Mouse (Mus musculus) lung, embryonic 15.5 days (tissue): Measurements from ENCODE around the gene Atp6v1c2. TPM values are rescaled to one million over a fixed set of nuclear protein-coding genes. Genes with fewer than 3 reads are reported as not detected.

Source experiments
- ATAC-seq: fragments of 200-750 bp; cut with Nextera tagmentation; 2 replicates; pipeline ENCODE4 v1.8.0; 2017; ENCODE audit warnings: moderate number of reproducible peaks, borderline replicate concordance; ENCODE audit not compliant: low FRiP score, low TSS enrichment; ENCODE audit errors: extremely low read depth
- H3K27ac ChIP-seq: fragments of 300-500 bp; sonication (generic); 2 replicates; pipeline ENCODE4 v1.5.1; 2015; ENCODE audit warnings: moderate library complexity, mild to moderate bottlenecking, inconsistent platforms
- H3K27me3 ChIP-seq: fragments of 300-500 bp; sonication (generic); 2 replicates; pipeline ENCODE4 v1.6.1; 2015; ENCODE audit warnings: inconsistent platforms
- H3K36me3 ChIP-seq: fragments of 300-500 bp; sonication (generic); 2 replicates; pipeline ENCODE4 v1.6.1; 2015; ENCODE audit warnings: inconsistent platforms
- H3K4me1 ChIP-seq: fragments of 300-500 bp; sonication (generic); 2 replicates; pipeline ENCODE4 v1.6.1; 2015; ENCODE audit warnings: inconsistent platforms
- H3K4me2 ChIP-seq: fragments of 300-500 bp; sonication (generic); 2 replicates; pipeline ENCODE4 v1.6.1; 2015; ENCODE audit warnings: inconsistent platforms, mild to moderate bottlenecking, moderate library complexity
- H3K4me3 ChIP-seq: fragments of 300-500 bp; sonication (generic); 2 replicates; pipeline ENCODE4 v1.5.1; 2015; ENCODE audit warnings: mild to moderate bottlenecking, inconsistent platforms
- H3K9ac ChIP-seq: fragments of 300-500 bp; sonication (generic); 2 replicates; pipeline ENCODE4 v1.6.1; 2015; ENCODE audit warnings: inconsistent platforms
- H3K9me3 ChIP-seq: fragments of 300-500 bp; sonication (generic); 2 replicates; pipeline ENCODE4 v1.6.1; 2016; ENCODE audit warnings: inconsistent platforms
- WGBS: fragments of 180-500 bp; shearing (Covaris S2); methylation state at CpG from one replicate; pipeline ENCODE4 v1.1.7; 2015; 5-methylcytosine and 5-hydroxymethylcytosine counted together
- microRNA-seq: library from miRNA; unstranded; fragments of <30 nt; microRNA quantifications from one replicate; pipeline ENCODE4, GENCODE M21; 2016
- polyA plus RNA-seq: library from polyadenylated mRNA; unstranded; fragments of >200 nt; fragmentation: Nextera tagmentation; extraction: Ambion mirVana; gene quantifications from 2 replicates; pipeline ENCODE4 v1.2.1, GENCODE M21; 2015

Gene Atp6v1c2
- polyA plus RNA-seq, 1 experiment from 2014 or later: 3.1 TPM

- ATAC-seq: no peak
- H3K9me3 ChIP-seq: no peaks in the 10 kb centered on the region
- peaks cover 7% of the 10 kb centered on the region for H3K27me3 ChIP-seq
- H3K27ac ChIP-seq: no peak overlapping the region
- no peak overlapping the region for H3K4me3 ChIP-seq
- no peak overlapping the region for H3K4me2 ChIP-seq
- H3K9ac ChIP-seq: no peak overlapping the region
- WGBS: 65% methylated on average over 8 of the region's 8 CpGs
- H3K4me1 ChIP-seq: no peaks in the 10 kb centered on the region
- no peaks in the 10 kb centered on the region for H3K36me3 ChIP-seq
Measured at GRCm38 (mm10) chr12:17250962-17251361, 78.2 kb downstream of the Atp6v1c2 start.

GRCm38 (mm10) chr12:17242041-17242440 lies 87.1 kb downstream of the Atp6v1c2 start:
- no peak overlapping the region for H3K9ac ChIP-seq
- H3K27me3 ChIP-seq: no peaks in the 10 kb centered on the region
- H3K4me1 ChIP-seq: no peaks in the 10 kb centered on the region
- H3K4me3 ChIP-seq: no peak overlapping the region
- H3K36me3 ChIP-seq: no peaks in the 10 kb centered on the region
- H3K27ac ChIP-seq: no peak overlapping the region
- H3K4me2 ChIP-seq: no peak overlapping the region
- H3K9me3 ChIP-seq: no peaks in the 10 kb centered on the region
- no peak for ATAC-seq

GRCm38 (mm10) chr12:17241614-17242013 lies 87.5 kb downstream of the Atp6v1c2 start:
- ATAC-seq: no peak
- Histone ChIP-seq H3K9me3 (no peaks in the 10 kb centered on the region), H3K4me1 (no peaks in the 10 kb centered on the region), H3K4me2 (no peak overlapping the region), H3K4me3 (no peak overlapping the region), H3K27me3 (no peaks in the 10 kb centered on the region), H3K36me3 (no peaks in the 10 kb centered on the region), H3K9ac (no peak overlapping the region), H3K27ac (no peak overlapping the region)
- WGBS: 90% methylated on average over 9 of the region's 9 CpGs

GRCm38 (mm10) chr12:17241016-17241415 lies 88.1 kb downstream of the Atp6v1c2 start:
- 71% methylated on average over 2 of the region's 2 CpGs for WGBS
- H3K4me3 ChIP-seq: no peak overlapping the region
- H3K4me2 ChIP-seq: no peak overlapping the region
- no peaks in the 10 kb centered on the region for H3K36me3 ChIP-seq
- H3K4me1 ChIP-seq: no peaks in the 10 kb centered on the region
- H3K9ac ChIP-seq: no peak overlapping the region
- H3K9me3 ChIP-seq: no peaks in the 10 kb centered on the region
- no peak overlapping the region for H3K27ac ChIP-seq
- H3K27me3 ChIP-seq: no peaks in the 10 kb centered on the region
- no peak for ATAC-seq

GRCm38 (mm10) chr12:17239428-17239688 lies 89.8 kb downstream of the Atp6v1c2 start:
- H3K27me3 ChIP-seq: no peaks in the 10 kb centered on the region
- H3K4me2 ChIP-seq: no peak overlapping the region
- no peak overlapping the region for H3K9ac ChIP-seq
- no peak overlapping the region for H3K27ac ChIP-seq
- no peaks in the 10 kb centered on the region for H3K4me1 ChIP-seq
- no peaks in the 10 kb centered on the region for H3K36me3 ChIP-seq
- no peak for ATAC-seq
- H3K4me3 ChIP-seq: no peak overlapping the region
- H3K9me3 ChIP-seq: no peaks in the 10 kb centered on the region

- no peak for ATAC-seq
- H3K4me1 ChIP-seq: no peaks in the 10 kb centered on the region
- no peak overlapping the region for H3K27ac ChIP-seq
- H3K4me2 ChIP-seq: no peak overlapping the region
- H3K4me3 ChIP-seq: no peak overlapping the region
- no peaks in the 10 kb centered on the region for H3K36me3 ChIP-seq
- WGBS: 56% methylated on average over 12 of the region's 12 CpGs
- no peaks in the 10 kb centered on the region for H3K9me3 ChIP-seq
- H3K27me3 ChIP-seq: no peaks in the 10 kb centered on the region
- no peak overlapping the region for H3K9ac ChIP-seq
Measured at GRCm38 (mm10) chr12:17238588-17239427, 90.4 kb downstream of the Atp6v1c2 start.

- no peak for ATAC-seq
- Histone ChIP-seq H3K36me3 (no peaks in the 10 kb centered on the region), H3K4me2 (no peak overlapping the region), H3K9me3 (no peaks in the 10 kb centered on the region), H3K4me3 (no peak overlapping the region), H3K9ac (no peak overlapping the region), H3K27me3 (no peaks in the 10 kb centered on the region), H3K4me1 (no peaks in the 10 kb centered on the region), H3K27ac (no peak overlapping the region)
- 41% methylated on average over 11 of the region's 11 CpGs for WGBS
Measured at GRCm38 (mm10) chr12:17235535-17236313, 93.4 kb downstream of the Atp6v1c2 start.

Small RNAs within 50 kb of the gene (microRNA-seq; reads per million reads assigned to microRNA genes)
- gene Mir3066: 20.6 reads per million, percentile 38 among the genes with 10 or more reads in this experiment

Other genes starting within 250 kb of the Atp6v1c2 start
- 0.21 and 0.42 TPM in 2 replicates for gene Kcnf1, start 152.5 kb downstream of the Atp6v1c2 start, polyA plus RNA-seq
- gene Pdia6, start 62.8 kb downstream of the Atp6v1c2 start, polyA plus RNA-seq: 718 and 737 TPM in 2 replicates
- 25.1 TPM in 2 replicates for gene Nol10, start 19.1 kb upstream of the Atp6v1c2 start, polyA plus RNA-seq
- 192 and 214 TPM in 2 replicates for gene Odc1, start 215.4 kb upstream of the Atp6v1c2 start, polyA plus RNA-seq